Mouse (Mus musculus) stomach, postnatal 0 days (tissue): ENCODE measurements around the gene Slc26a10.

Experiments used
- CTCF ChIP-seq: IDR thresholded peaks from 2 replicates; pipeline ENCODE4 v1.5.1; 2016; ENCODE audit warnings: antibody characterized with exemption, low read depth, mild to moderate bottlenecking, moderate library complexity
- EP300 ChIP-seq: optimal IDR thresholded peaks from 2 replicates; pipeline ENCODE3; 2016; ENCODE audit warnings: antibody characterized with exemption

DNA sequence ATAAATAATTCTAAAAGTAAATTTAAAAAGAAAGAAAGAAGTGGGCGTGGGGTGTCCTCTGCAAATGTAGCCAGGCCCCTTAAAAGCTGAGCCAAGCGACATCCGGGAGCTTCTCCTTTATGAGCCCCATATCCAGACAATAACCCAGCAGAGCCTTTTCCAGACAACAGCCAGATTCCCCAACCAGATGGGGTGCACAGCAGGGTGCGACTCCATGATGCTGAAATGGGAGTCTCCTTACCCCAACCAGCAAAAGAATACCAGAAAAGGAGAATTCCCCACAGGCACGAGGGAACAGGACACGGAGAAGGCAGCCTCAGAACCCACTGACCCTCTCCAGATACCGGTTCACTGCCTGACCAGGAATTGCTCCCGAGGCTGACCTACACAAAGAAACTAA lies 37.2 kb downstream of the Slc26a10 start:
- no peak for TF ChIP-seq CTCF
- TF ChIP-seq EP300 = no peak
